In the genomic region with DNA sequence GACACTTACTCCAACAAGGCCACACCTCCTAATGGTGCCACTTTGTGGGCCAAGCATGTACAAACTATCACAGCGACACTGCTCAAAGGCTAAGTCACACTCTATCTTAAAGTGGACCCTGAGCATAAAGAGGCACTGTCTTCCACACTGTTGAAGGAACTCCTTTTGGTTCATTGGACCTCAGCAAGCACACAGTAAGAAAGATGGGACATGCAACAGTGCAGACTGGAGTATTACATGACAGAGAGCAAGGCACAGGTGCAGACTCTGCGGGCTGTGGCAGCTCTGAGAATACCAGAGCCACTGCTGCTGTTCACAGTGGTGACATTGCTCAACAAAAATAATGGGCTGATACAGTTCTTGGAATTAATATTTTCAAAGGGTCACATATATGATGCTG, we compare ENCODE assay signal across 24 mouse cellular contexts.
"Had no signal": no experiment of that assay in that cellular context is flagged by ENCODE, and none has a peak within 500 bp of the region (broad histone marks: within the 10 kb centered on the region; RNA-seq: fewer than 3 reads in every experiment).

No protein-coding gene starts in this region.

- H3K27ac ChIP-seq: gastrocnemius, adult 2 months; heart, adult 2 months; hindbrain, embryonic 10.5 days; hindbrain, embryonic 12.5 days; hindbrain, embryonic 14.5 days; intestine, embryonic 15.5 days; limb, embryonic 10.5 days; limb, embryonic 12.5 days; liver, embryonic 13.5 days had no signal

- H3K4me1 ChIP-seq: heart, embryonic 12.5 days; hindbrain, embryonic 10.5 days; hindbrain, embryonic 12.5 days; intestine, embryonic 15.5 days; limb, embryonic 10.5 days; limb, embryonic 12.5 days; liver, embryonic 13.5 days had no signal

- H3K27me3 ChIP-seq: heart, embryonic 12.5 days; hindbrain, embryonic 12.5 days; intestine, embryonic 15.5 days; limb, embryonic 12.5 days; liver, embryonic 13.5 days had no signal

- H3K9me3 ChIP-seq: heart, embryonic 12.5 days; hindbrain, embryonic 10.5 days; hindbrain, embryonic 12.5 days; intestine, embryonic 15.5 days; limb, embryonic 10.5 days; limb, embryonic 12.5 days; liver, embryonic 13.5 days had no signal

- H3K4me2 ChIP-seq: heart, embryonic 12.5 days; hindbrain, embryonic 12.5 days; hindbrain, embryonic 14.5 days; intestine, embryonic 15.5 days; limb, embryonic 12.5 days; liver, embryonic 11.5 days; liver, embryonic 13.5 days had no signal

- DNase-seq: gastrocnemius, adult 2 months; gastrocnemius, postnatal 10 days; gastrocnemius, postnatal 25 days; heart, adult 2 months; heart, postnatal 10 days; heart, postnatal 4 days; kidney, adult 18-20 months; kidney, adult 8-10 months; kidney, postnatal 10 days; kidney, postnatal 25 days; kidney, postnatal 4 days; liver; liver, embryonic 13.5 days had no signal

- ATAC-seq: hindbrain, embryonic 16.5 days; inflammation-experienced regulatory T-cells, adult 6 months; intestine, embryonic 15.5 days; intestine, postnatal 0 days had no signal

- H3K9ac ChIP-seq: heart, embryonic 12.5 days; hindbrain, embryonic 12.5 days; hindbrain, embryonic 14.5 days; intestine, embryonic 15.5 days; limb, embryonic 12.5 days; liver, embryonic 13.5 days had no signal

- H3K4me3 ChIP-seq: gastrocnemius, adult 2 months; heart, adult 2 months; heart, embryonic 12.5 days; hindbrain, embryonic 10.5 days; hindbrain, embryonic 12.5 days; intestine, embryonic 15.5 days; limb, embryonic 10.5 days; limb, embryonic 12.5 days; liver, embryonic 13.5 days had no signal
